Mouse (Mus musculus) stomach, postnatal 0 days (tissue): ENCODE results near the gene Foxp1.

ENCODE experiments used
- CTCF ChIP-seq: IDR thresholded peaks from 2 replicates; pipeline ENCODE4 v1.5.1; 2016; ENCODE audit warnings: antibody characterized with exemption, low read depth, mild to moderate bottlenecking, moderate library complexity
- EP300 ChIP-seq: optimal IDR thresholded peaks from 2 replicates; pipeline ENCODE3; 2016; ENCODE audit warnings: antibody characterized with exemption

DNA sequence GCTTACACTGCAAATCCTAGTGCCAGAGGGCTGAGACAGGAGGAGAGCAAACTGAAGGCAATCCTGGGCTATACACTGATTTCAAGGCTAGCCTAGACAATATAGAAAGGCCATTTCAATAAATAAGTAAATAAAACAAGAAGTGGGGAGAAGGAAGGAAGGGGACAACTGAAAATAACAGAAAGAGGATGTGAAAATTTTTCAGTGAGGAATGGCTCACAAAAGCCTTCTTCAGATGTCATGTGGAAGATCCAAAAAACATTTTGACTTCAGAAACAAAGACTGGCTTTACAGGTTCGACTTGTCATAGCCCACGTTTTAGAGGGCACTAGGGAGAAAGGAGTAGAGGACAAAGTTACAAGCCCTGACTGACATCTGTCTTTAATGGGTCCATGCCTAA, 335.1 kb downstream of the Foxp1 start:
- TF ChIP-seq CTCF: no peak
- no peak for TF ChIP-seq EP300
